Mouse (Mus musculus): ENCODE results near the gene Gtf3c1. TPM values are rescaled to one million over a fixed set of nuclear protein-coding genes. Genes with fewer than 3 reads are reported as not detected.

Gtf3c1 gene
- polyA plus RNA-seq, 1 experiment, result 92.7 TPM

DNA sequence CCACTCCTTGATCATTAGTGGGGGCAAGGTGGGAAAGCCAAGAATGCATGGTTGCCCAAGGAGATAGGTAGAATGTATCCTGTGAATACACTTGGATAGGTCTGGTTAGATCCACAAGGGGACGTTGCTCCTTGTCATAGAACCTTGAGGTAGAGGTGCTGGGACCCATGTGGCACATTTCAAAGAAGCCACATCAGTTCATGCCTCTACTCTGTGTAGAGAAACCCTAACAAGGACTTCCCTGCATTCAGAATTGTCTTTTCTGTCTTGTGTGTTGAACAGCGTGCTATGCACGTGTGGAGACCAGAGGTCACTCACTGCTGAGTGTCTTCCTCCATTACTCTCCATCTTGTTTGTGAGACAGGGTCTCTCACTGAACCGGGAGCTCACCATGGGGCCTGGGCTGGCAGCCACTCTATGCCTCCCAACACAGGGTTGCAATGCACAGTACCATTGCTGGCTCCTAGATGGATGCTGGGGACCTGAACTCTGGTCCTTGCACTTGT is 99.3 kb downstream of the Gtf3c1 start:
- no peak overlapping the region for H3K9ac ChIP-seq (ENCODE audit: low read depth, poor library complexity, severe bottlenecking)
- TF ChIP-seq CTCF (IDR thresholded peaks at IDR 0.05; ENCODE audit: low read depth, low read length), result no peak
- no peak for TF ChIP-seq POLR2A (IDR thresholded peaks at IDR 0.05; ENCODE audit: insufficient read depth, low read length)
- TF ChIP-seq EP300 (IDR thresholded peaks at IDR 0.05; ENCODE audit: insufficient read depth, low read depth, low read length), result no peak

GRCm38 (mm10) chr7:125607384-125608182 is 100.0 kb downstream of the Gtf3c1 start:
- H3K36me3 ChIP-seq (ENCODE audit: control insufficient read depth, insufficient read depth, low read length, poor library complexity, severe bottlenecking), result no peaks in the 10 kb centered on the region
- H3K9ac ChIP-seq (ENCODE audit: low read depth, poor library complexity, severe bottlenecking), result no peak overlapping the region
- H3K4me1 ChIP-seq (ENCODE audit: control insufficient read depth, insufficient read depth, low read length), result no peaks in the 10 kb centered on the region
- no peak for TF ChIP-seq EP300 (IDR thresholded peaks at IDR 0.05; ENCODE audit: insufficient read depth, low read depth, low read length)
- H3K9me3 ChIP-seq (replicated peaks; ENCODE audit: control insufficient read depth, insufficient read depth, low read length, poor library complexity, severe bottlenecking), result no peaks in the 10 kb centered on the region
- H3K4me3 ChIP-seq (ENCODE audit: low read depth, low read length), result no peak overlapping the region
- no peak overlapping the region for H3K27ac ChIP-seq (ENCODE audit: insufficient read depth, low read length)
- no peaks in the 10 kb centered on the region for H3K27me3 ChIP-seq (ENCODE audit: control insufficient read depth, insufficient read depth, low read length, poor library complexity, severe bottlenecking)

More for the DNA sequence above, 99.3 kb downstream of the Gtf3c1 start:
- Histone ChIP-seq H3K27ac (ENCODE audit: insufficient read depth, low read length) (no peak overlapping the region), H3K4me3 (ENCODE audit: low read depth, low read length) (no peak overlapping the region), H3K4me1 (ENCODE audit: control insufficient read depth, insufficient read depth, low read length) (no peaks in the 10 kb centered on the region), H3K9me3 (replicated peaks; ENCODE audit: control insufficient read depth, insufficient read depth, low read length, poor library complexity, severe bottlenecking) (no peaks in the 10 kb centered on the region), H3K27me3 (ENCODE audit: control insufficient read depth, insufficient read depth, low read length, poor library complexity, severe bottlenecking) (no peaks in the 10 kb centered on the region), H3K36me3 (ENCODE audit: control insufficient read depth, insufficient read depth, low read length, poor library complexity, severe bottlenecking) (no peaks in the 10 kb centered on the region)

GRCm38 (mm10) chr7:125606265-125607164 is 101.1 kb downstream of the Gtf3c1 start:
- H3K36me3 ChIP-seq (ENCODE audit: control insufficient read depth, insufficient read depth, low read length, poor library complexity, severe bottlenecking), result no peaks in the 10 kb centered on the region
- no peak overlapping the region for H3K9ac ChIP-seq (ENCODE audit: low read depth, poor library complexity, severe bottlenecking)
- no peak overlapping the region for H3K27ac ChIP-seq (ENCODE audit: insufficient read depth, low read length)
- H3K9me3 ChIP-seq (replicated peaks; ENCODE audit: control insufficient read depth, insufficient read depth, low read length, poor library complexity, severe bottlenecking), result no peaks in the 10 kb centered on the region
- H3K4me3 ChIP-seq (ENCODE audit: low read depth, low read length), result no peak overlapping the region
- no peaks in the 10 kb centered on the region for H3K4me1 ChIP-seq (ENCODE audit: control insufficient read depth, insufficient read depth, low read length)
- TF ChIP-seq EP300 (IDR thresholded peaks at IDR 0.05; ENCODE audit: insufficient read depth, low read depth, low read length), result no peak
- no peak for TF ChIP-seq POLR2A (IDR thresholded peaks at IDR 0.05; ENCODE audit: insufficient read depth, low read length)
- TF ChIP-seq CTCF (IDR thresholded peaks at IDR 0.05; ENCODE audit: low read depth, low read length), result no peak
- no peaks in the 10 kb centered on the region for H3K27me3 ChIP-seq (ENCODE audit: control insufficient read depth, insufficient read depth, low read length, poor library complexity, severe bottlenecking)

- H3K4me3 ChIP-seq (ENCODE audit: low read depth, low read length), result no peak overlapping the region
- no peaks in the 10 kb centered on the region for H3K36me3 ChIP-seq (ENCODE audit: control insufficient read depth, insufficient read depth, low read length, poor library complexity, severe bottlenecking)
- H3K27me3 ChIP-seq (ENCODE audit: control insufficient read depth, insufficient read depth, low read length, poor library complexity, severe bottlenecking), result no peaks in the 10 kb centered on the region
- H3K27ac ChIP-seq (ENCODE audit: insufficient read depth, low read length), result no peak overlapping the region
- H3K4me1 ChIP-seq (ENCODE audit: control insufficient read depth, insufficient read depth, low read length), result no peaks in the 10 kb centered on the region
- no peak overlapping the region for H3K9ac ChIP-seq (ENCODE audit: low read depth, poor library complexity, severe bottlenecking)
- H3K9me3 ChIP-seq (replicated peaks; ENCODE audit: control insufficient read depth, insufficient read depth, low read length, poor library complexity, severe bottlenecking), result no peaks in the 10 kb centered on the region
- TF ChIP-seq EP300 (IDR thresholded peaks at IDR 0.05; ENCODE audit: insufficient read depth, low read depth, low read length) (no peak), POLR2A (IDR thresholded peaks at IDR 0.05; ENCODE audit: insufficient read depth, low read length) (no peak), CTCF (IDR thresholded peaks at IDR 0.05; ENCODE audit: low read depth, low read length) (no peak)
These were observed 101.8 kb downstream of the Gtf3c1 start for GRCm38 (mm10) chr7:125605725-125606139.

DNA sequence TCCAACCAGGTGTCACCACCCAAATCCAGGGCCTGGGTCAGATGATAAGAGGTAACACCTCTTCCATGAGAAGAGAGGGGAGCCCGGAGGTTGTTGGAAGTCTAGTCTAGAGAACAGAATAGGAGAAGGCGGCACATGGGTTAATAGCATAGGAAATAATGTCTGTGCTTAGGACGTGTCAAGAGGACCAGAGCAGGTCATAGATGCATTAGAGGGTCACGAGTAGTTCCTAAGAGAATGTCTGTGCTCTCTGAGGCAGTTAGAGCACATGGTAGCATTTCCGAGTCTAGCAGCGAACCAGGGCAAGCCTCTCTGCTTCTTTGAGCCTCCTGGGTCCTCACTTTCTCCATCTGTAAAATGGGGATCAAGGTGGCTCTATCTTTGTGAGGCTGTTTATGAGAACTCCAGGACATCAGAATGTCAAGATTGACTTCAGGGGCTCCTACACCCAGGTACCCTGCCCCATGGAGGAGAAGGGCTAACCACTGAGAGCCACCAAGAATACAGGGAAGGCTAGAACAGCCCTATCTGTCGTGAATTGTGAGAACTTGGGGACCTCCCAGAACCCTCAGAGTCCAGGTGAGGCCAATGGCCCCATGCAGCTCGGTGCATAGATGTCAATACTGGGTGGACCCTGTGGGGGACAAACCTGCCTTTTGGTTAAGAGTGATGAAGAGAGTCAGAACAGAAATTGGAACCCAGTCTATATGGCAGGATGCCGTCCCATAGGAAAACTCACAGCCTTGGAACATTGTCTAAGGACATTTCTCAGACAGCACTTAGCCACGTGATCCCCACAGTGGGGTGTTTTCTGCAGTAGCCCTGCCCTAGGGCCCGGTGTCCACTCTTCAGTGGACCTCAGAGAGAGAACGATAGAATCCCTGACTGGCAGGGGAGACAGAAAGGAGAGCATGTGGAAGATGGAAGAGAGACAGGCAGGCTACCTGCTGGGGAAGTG is 102.9 kb downstream of the Gtf3c1 start:
- Histone ChIP-seq H3K4me1 (ENCODE audit: control insufficient read depth, insufficient read depth, low read length) (no peaks in the 10 kb centered on the region), H3K27ac (ENCODE audit: insufficient read depth, low read length) (no peak overlapping the region), H3K36me3 (ENCODE audit: control insufficient read depth, insufficient read depth, low read length, poor library complexity, severe bottlenecking) (no peaks in the 10 kb centered on the region), H3K9ac (ENCODE audit: low read depth, poor library complexity, severe bottlenecking) (no peak overlapping the region), H3K9me3 (replicated peaks; ENCODE audit: control insufficient read depth, insufficient read depth, low read length, poor library complexity, severe bottlenecking) (no peaks in the 10 kb centered on the region), H3K4me3 (ENCODE audit: low read depth, low read length) (no peak overlapping the region), H3K27me3 (ENCODE audit: control insufficient read depth, insufficient read depth, low read length, poor library complexity, severe bottlenecking) (no peaks in the 10 kb centered on the region)
- TF ChIP-seq EP300 (IDR thresholded peaks at IDR 0.05; ENCODE audit: insufficient read depth, low read depth, low read length) (no peak), CTCF (IDR thresholded peaks at IDR 0.05; ENCODE audit: low read depth, low read length) (no peak), POLR2A (IDR thresholded peaks at IDR 0.05; ENCODE audit: insufficient read depth, low read length) (no peak)

Data from ES-Bruce4 (cell line).